Mouse (Mus musculus) right cerebral cortex, postnatal 10 days (tissue): Measurements from ENCODE around the gene Btd.

Source experiments
- DNase-seq, 2 experiments: peaks; one replicate each; pipeline ENCODE4 v3.0.0; 2021; ENCODE audit warnings: low spot score in 2 of 2

The Btd gene

GRCm38 (mm10) chr14:31700376-31700775 is 59.5 kb downstream of the Btd start:
- DNase-seq: no peak

- no peak for DNase-seq
These were observed 68.5 kb downstream of the Btd start for GRCm38 (mm10) chr14:31709343-31709742.

GRCm38 (mm10) chr14:31715669-31716068 is 74.8 kb downstream of the Btd start:
- no peak for DNase-seq

- no peak for DNase-seq
These were observed 76.5 kb downstream of the Btd start for GRCm38 (mm10) chr14:31717360-31717759.
